Mouse (Mus musculus): ENCODE measurements around the gene Rere. TPM values are rescaled to one million over a fixed set of nuclear protein-coding genes. Genes with fewer than 3 reads are reported as not detected.

The Rere gene
- polyA plus RNA-seq, 1 experiment from 2014 or later = 8.3 TPM

- H3K4me3 ChIP-seq (ENCODE audit: low read depth, low read length) = no peak overlapping the region
- no peaks in the 10 kb centered on the region for H3K36me3 ChIP-seq (ENCODE audit: control insufficient read depth, insufficient read depth, low read length)
- TF ChIP-seq EP300 (optimal IDR thresholded peaks at IDR 0.05) (no peak), CTCF (IDR thresholded peaks at IDR 0.05; ENCODE audit: low read depth) (no peak)
- no peak overlapping the region for H3K9ac ChIP-seq (ENCODE audit: low read length)
- H3K9me3 ChIP-seq (ENCODE audit: control insufficient read depth, low read length) = no peaks in the 10 kb centered on the region
- ATAC-seq (ENCODE audit: low FRiP score, low TSS enrichment) = no peak
- H3K4me2 ChIP-seq (replicated peaks; ENCODE audit: low read depth) = no peak overlapping the region
- H3K27ac ChIP-seq (replicated peaks) = no peak overlapping the region
- peaks cover 26% of the 10 kb centered on the region for H3K4me1 ChIP-seq (replicated peaks; ENCODE audit: control insufficient read depth, insufficient read depth)
- no peaks in the 10 kb centered on the region for H3K27me3 ChIP-seq (ENCODE audit: control insufficient read depth, insufficient read depth, low read length)
- no peak for DNase-seq (ENCODE audit: low spot score)
- 85% methylated on average over 2 of the region's 2 CpGs for whole genome bisulfite sequencing
These were observed 304.4 kb downstream of the Rere start for GRCm38 (mm10) chr4:150585800-150586199.

GRCm38 (mm10) chr4:150586275-150586674 lies 304.8 kb downstream of the Rere start:
- DNase-seq (ENCODE audit: low spot score) (no peak), ATAC-seq (ENCODE audit: low FRiP score, low TSS enrichment) (no peak)
- no peaks in the 10 kb centered on the region for H3K9me3 ChIP-seq (ENCODE audit: control insufficient read depth, low read length)

GRCm38 (mm10) chr4:150587597-150588299 lies 306.3 kb downstream of the Rere start:
- H3K4me2 ChIP-seq (replicated peaks; ENCODE audit: low read depth) = no peak overlapping the region
- peaks cover 22% of the 10 kb centered on the region for H3K4me1 ChIP-seq (replicated peaks; ENCODE audit: control insufficient read depth, insufficient read depth)
- H3K27me3 ChIP-seq (ENCODE audit: control insufficient read depth, insufficient read depth, low read length) = no peaks in the 10 kb centered on the region
- no peaks in the 10 kb centered on the region for H3K9me3 ChIP-seq (ENCODE audit: control insufficient read depth, low read length)
- ATAC-seq (ENCODE audit: low FRiP score, low TSS enrichment) (no peak), DNase-seq (ENCODE audit: low spot score) (no peak)
- no peak for TF ChIP-seq EP300 (optimal IDR thresholded peaks at IDR 0.05)
- TF ChIP-seq CTCF (IDR thresholded peaks at IDR 0.05; ENCODE audit: low read depth) = no peak
- WGBS = 36% methylated on average over 8 of the region's 8 CpGs
- no peak overlapping the region for H3K4me3 ChIP-seq (ENCODE audit: low read depth, low read length)
- no peak overlapping the region for H3K9ac ChIP-seq (ENCODE audit: low read length)
- peak overlapping the region; percentile 53 for H3K27ac ChIP-seq (replicated peaks)
- H3K36me3 ChIP-seq (ENCODE audit: control insufficient read depth, insufficient read depth, low read length) = no peaks in the 10 kb centered on the region

More at GRCm38 (mm10) chr4:150586275-150586674, 304.8 kb downstream of the Rere start:
- H3K4me1 ChIP-seq (replicated peaks; ENCODE audit: control insufficient read depth, insufficient read depth) = peaks cover 26% of the 10 kb centered on the region
- TF ChIP-seq EP300 (optimal IDR thresholded peaks at IDR 0.05) = no peak
- H3K27ac ChIP-seq (replicated peaks) = no peak overlapping the region
- H3K4me2 ChIP-seq (replicated peaks; ENCODE audit: low read depth) = no peak overlapping the region
- 73% methylated on average over 5 of the region's 5 CpGs for WGBS
- no peaks in the 10 kb centered on the region for H3K27me3 ChIP-seq (ENCODE audit: control insufficient read depth, insufficient read depth, low read length)
- H3K4me3 ChIP-seq (ENCODE audit: low read depth, low read length) = no peak overlapping the region
- no peaks in the 10 kb centered on the region for H3K36me3 ChIP-seq (ENCODE audit: control insufficient read depth, insufficient read depth, low read length)
- H3K9ac ChIP-seq (ENCODE audit: low read length) = no peak overlapping the region

GRCm38 (mm10) chr4:150588300-150588621 lies 306.8 kb downstream of the Rere start:
- Histone ChIP-seq H3K27ac (replicated peaks) (no peak overlapping the region), H3K27me3 (ENCODE audit: control insufficient read depth, insufficient read depth, low read length) (no peaks in the 10 kb centered on the region), H3K9me3 (ENCODE audit: control insufficient read depth, low read length) (no peaks in the 10 kb centered on the region), H3K36me3 (ENCODE audit: control insufficient read depth, insufficient read depth, low read length) (no peaks in the 10 kb centered on the region), H3K4me1 (replicated peaks; ENCODE audit: control insufficient read depth, insufficient read depth) (peaks cover 17% of the 10 kb centered on the region), H3K9ac (ENCODE audit: low read length) (no peak overlapping the region), H3K4me3 (ENCODE audit: low read depth, low read length) (no peak overlapping the region), H3K4me2 (replicated peaks; ENCODE audit: low read depth) (no peak overlapping the region)
- WGBS = 41% methylated on average over 2 of the region's 2 CpGs
- ATAC-seq (ENCODE audit: low FRiP score, low TSS enrichment) (no peak), DNase-seq (ENCODE audit: low spot score) (no peak)
- TF ChIP-seq CTCF (IDR thresholded peaks at IDR 0.05; ENCODE audit: low read depth) (no peak), EP300 (optimal IDR thresholded peaks at IDR 0.05) (no peak)

GRCm38 (mm10) chr4:150590621-150591282 lies 309.3 kb downstream of the Rere start:
- Histone ChIP-seq H3K9ac (ENCODE audit: low read length) (no peak overlapping the region), H3K27me3 (ENCODE audit: control insufficient read depth, insufficient read depth, low read length) (no peaks in the 10 kb centered on the region), H3K36me3 (ENCODE audit: control insufficient read depth, insufficient read depth, low read length) (no peaks in the 10 kb centered on the region), H3K4me1 (replicated peaks; ENCODE audit: control insufficient read depth, insufficient read depth) (0 out of 2 replicates have a peak, but pooled peaks cover 3% of the 10 kb centered on the region), H3K9me3 (ENCODE audit: control insufficient read depth, low read length) (no peaks in the 10 kb centered on the region), H3K4me2 (replicated peaks; ENCODE audit: low read depth) (no peak overlapping the region), H3K4me3 (ENCODE audit: low read depth, low read length) (no peak overlapping the region), H3K27ac (replicated peaks) (no peak overlapping the region)
- TF ChIP-seq EP300 (optimal IDR thresholded peaks at IDR 0.05) = no peak
- TF ChIP-seq CTCF (IDR thresholded peaks at IDR 0.05; ENCODE audit: low read depth) = no peak
- ATAC-seq (ENCODE audit: low FRiP score, low TSS enrichment) (no peak), DNase-seq (ENCODE audit: low spot score) (no peak)
- WGBS = 21% methylated on average over 3 of the region's 3 CpGs

- WGBS = 49% methylated on average over 4 of the region's 4 CpGs
- no peaks in the 10 kb centered on the region for H3K27me3 ChIP-seq (ENCODE audit: control insufficient read depth, insufficient read depth, low read length)
These were observed 310.2 kb downstream of the Rere start for GRCm38 (mm10) chr4:150591602-150592001.

More at GRCm38 (mm10) chr4:150591602-150592001, 310.2 kb downstream of the Rere start:
- H3K4me2 ChIP-seq (replicated peaks; ENCODE audit: low read depth) = no peak overlapping the region
- H3K9ac ChIP-seq (ENCODE audit: low read length) = no peak overlapping the region
- H3K4me1 ChIP-seq (replicated peaks; ENCODE audit: control insufficient read depth, insufficient read depth) = 0 out of 2 replicates have a peak, but pooled peaks cover 3% of the 10 kb centered on the region
- H3K9me3 ChIP-seq (ENCODE audit: control insufficient read depth, low read length) = no peaks in the 10 kb centered on the region
- H3K36me3 ChIP-seq (ENCODE audit: control insufficient read depth, insufficient read depth, low read length) = no peaks in the 10 kb centered on the region
- no peak for ATAC-seq (ENCODE audit: low FRiP score, low TSS enrichment)
- no peak for TF ChIP-seq EP300 (optimal IDR thresholded peaks at IDR 0.05)
- no peak for TF ChIP-seq CTCF (IDR thresholded peaks at IDR 0.05; ENCODE audit: low read depth)
- H3K27ac ChIP-seq (replicated peaks) = no peak overlapping the region
- no peak overlapping the region for H3K4me3 ChIP-seq (ENCODE audit: low read depth, low read length)
- no peak for DNase-seq (ENCODE audit: low spot score)
